Mouse (Mus musculus): ENCODE results near the gene Flrt1.

Flrt1 gene

GRCm38 (mm10) chr19:7105544-7105943 lies at the start of gene Flrt1:
TSS of gene Flrt1 (minus strand) at chr19:7105729.
- no peak for DNase-seq (ENCODE audit: low spot score in 2 of 2)

DNA sequence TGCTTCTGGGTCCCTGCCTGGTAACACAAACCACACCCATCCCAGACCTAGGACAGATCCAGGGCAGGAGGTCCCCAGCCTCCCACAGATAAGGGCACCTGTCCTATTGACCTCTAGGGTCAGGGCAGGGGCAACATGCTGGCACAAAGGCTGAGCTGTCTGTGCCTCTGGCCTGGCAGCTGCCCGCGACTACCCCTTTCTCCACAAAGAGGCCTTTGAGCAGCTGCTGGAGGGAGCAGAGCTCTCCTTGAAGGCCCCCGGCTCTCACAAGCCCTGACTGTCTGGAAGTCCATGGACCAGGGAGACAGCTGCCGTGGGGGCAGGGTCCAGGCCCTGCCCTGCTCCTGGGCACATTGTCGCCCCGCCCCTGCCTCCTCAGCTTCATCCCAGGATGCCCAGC lies 49.7 kb upstream of the Flrt1 start:
- DNase-seq (ENCODE audit: low spot score in 2 of 2) = no peak

GRCm38 (mm10) chr19:7153232-7153631 lies 47.7 kb upstream of the Flrt1 start:
- DNase-seq (ENCODE audit: low spot score in 2 of 2) = no peak

- no peak for DNase-seq (ENCODE audit: low spot score in 2 of 2)
These were observed 46.6 kb upstream of the Flrt1 start for GRCm38 (mm10) chr19:7151927-7152653.

- no peak for DNase-seq (ENCODE audit: low spot score in 2 of 2)
These were observed 45.9 kb upstream of the Flrt1 start for GRCm38 (mm10) chr19:7151300-7151926.

DNA sequence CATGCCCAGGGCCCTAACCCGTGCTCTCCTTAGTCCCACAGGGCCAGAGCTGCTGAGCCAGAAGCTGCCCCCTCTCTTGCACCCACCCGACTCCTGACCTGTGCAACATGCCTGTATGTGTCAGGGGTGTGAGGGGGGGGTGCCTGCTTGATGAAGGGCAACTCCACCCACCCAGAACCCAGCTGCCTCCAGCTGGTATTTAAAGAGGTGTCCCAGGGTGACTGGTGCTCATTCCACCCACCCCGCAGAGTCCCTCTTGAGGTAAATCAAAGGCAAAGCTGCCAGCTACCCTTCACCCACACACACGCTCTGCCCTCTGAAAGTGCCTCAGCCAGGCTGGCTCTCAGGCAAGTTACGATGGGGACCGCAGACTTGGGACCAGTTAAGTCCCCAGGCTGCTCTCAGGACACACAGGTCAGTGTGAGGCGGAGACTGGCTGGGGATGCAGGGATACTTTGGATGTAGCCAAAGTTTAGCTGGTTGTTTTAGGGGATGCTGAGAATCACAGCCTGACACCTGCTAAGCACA lies 43.7 kb upstream of the Flrt1 start:
- DNase-seq (ENCODE audit: low spot score in 2 of 2) = no peak

- no peak for DNase-seq (ENCODE audit: low spot score in 2 of 2)
These were observed 43.1 kb upstream of the Flrt1 start for GRCm38 (mm10) chr19:7148541-7149085.

GRCm38 (mm10) chr19:7148096-7148495 lies 42.6 kb upstream of the Flrt1 start:
- no peak for DNase-seq (ENCODE audit: low spot score in 2 of 2)

GRCm38 (mm10) chr19:7146376-7146775 lies 40.8 kb upstream of the Flrt1 start:
- no peak for DNase-seq (ENCODE audit: low spot score in 2 of 2)

DNA sequence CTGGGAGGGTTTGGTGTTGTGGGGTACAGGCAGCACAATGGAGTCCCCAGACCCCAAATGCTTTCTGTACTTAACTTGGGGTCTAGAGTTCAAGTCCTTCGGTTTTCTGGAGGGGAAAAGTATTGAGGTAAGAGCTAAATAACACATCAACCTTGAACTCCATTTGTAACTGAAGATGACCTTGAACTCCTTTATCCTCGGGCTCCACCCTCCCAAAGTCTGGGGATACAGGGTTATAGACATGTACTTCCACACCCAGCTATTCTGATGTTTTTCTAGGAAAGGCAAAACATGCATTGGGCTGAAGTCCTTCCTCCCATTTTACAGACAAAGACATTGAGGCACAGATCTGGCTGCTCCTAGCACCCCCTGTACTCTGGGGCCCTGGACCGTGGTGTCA lies 38.9 kb upstream of the Flrt1 start:
- DNase-seq (ENCODE audit: low spot score in 2 of 2) = no peak

GRCm38 (mm10) chr19:7143854-7144253 lies 38.3 kb upstream of the Flrt1 start:
- DNase-seq (ENCODE audit: low spot score in 2 of 2) = peak; percentile 32 to 47

DNA sequence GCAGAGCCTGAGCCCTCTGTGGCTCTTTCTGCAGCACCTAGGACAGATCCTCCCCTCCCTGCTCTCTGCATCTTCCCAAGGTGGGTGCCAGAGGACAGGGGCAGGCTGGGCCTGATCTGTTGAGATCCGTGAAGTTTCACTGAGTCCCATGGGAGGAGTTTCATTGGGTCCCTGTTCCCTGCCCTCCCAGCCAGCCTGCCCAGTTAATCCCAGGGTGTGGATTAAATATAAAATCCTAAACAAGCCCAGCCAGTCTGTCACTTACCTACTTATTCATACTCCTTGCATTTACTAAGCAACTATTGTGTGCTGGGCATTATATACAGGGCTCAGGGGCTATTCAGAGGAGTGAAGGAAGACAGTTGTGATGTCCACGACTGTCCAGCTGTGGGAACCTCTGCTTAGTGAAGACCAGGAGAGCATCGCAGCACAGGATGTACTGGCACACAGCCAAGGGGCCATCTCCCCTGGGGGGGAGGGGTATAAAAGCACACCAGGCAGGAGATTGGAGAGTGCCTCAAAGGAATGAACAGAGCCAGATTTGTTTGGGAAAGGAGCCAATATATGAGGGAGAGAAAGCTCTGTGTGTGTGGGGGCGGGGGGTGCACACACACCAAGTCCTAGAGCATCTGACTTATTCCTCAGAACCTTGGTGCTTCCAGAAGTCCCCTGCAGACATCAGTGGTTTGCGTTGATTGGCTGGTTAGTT lies 36.8 kb upstream of the Flrt1 start:
- DNase-seq (ENCODE audit: low spot score in 2 of 2) = no peak

GRCm38 (mm10) chr19:7140856-7141421 lies 35.4 kb upstream of the Flrt1 start:
- DNase-seq (ENCODE audit: low spot score in 2 of 2) = no peak

GRCm38 (mm10) chr19:7140373-7140772 lies 34.8 kb upstream of the Flrt1 start:
- no peak for DNase-seq (ENCODE audit: low spot score in 2 of 2)

DNA sequence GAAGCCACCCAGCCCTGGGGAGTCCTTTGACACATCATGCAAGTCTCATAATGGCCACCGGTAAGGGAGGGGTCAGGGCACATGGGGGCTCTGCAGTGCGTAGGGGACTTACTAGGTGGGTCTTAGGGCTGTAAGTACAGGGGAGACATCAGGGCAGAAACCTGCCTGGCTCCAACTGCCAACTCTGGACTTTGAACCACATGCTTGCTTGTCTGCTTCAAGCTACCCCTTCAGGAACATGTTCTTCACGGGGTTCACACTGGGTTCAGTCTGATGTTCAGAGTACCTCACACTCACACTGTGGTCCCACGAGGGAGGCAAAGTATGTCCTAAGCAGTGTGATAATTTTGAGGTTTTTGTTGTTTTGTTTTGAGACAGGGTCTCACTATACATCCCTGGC lies 33.8 kb upstream of the Flrt1 start:
- no peak for DNase-seq (ENCODE audit: low spot score in 2 of 2)

DNA sequence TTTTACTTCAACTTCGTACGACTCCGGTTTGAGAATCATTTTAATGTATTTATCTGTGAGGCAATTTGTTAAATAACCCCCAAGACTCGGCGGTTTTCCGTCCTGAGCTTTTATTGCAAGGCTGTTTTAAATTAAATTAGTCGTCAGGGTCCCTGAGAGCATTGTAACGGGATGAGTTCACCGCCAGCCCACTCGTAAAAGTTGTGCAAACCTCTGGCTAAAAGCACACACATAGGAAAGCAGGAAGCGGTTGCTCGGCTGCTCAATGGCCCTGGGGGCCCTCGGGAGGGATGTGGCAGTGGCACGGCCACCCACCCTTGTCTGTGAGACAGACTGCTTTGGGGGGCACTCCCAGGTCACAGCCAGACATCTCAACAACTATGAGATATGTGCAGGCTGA lies 32.8 kb upstream of the Flrt1 start:
- no peak for DNase-seq (ENCODE audit: low spot score in 2 of 2)

DNA sequence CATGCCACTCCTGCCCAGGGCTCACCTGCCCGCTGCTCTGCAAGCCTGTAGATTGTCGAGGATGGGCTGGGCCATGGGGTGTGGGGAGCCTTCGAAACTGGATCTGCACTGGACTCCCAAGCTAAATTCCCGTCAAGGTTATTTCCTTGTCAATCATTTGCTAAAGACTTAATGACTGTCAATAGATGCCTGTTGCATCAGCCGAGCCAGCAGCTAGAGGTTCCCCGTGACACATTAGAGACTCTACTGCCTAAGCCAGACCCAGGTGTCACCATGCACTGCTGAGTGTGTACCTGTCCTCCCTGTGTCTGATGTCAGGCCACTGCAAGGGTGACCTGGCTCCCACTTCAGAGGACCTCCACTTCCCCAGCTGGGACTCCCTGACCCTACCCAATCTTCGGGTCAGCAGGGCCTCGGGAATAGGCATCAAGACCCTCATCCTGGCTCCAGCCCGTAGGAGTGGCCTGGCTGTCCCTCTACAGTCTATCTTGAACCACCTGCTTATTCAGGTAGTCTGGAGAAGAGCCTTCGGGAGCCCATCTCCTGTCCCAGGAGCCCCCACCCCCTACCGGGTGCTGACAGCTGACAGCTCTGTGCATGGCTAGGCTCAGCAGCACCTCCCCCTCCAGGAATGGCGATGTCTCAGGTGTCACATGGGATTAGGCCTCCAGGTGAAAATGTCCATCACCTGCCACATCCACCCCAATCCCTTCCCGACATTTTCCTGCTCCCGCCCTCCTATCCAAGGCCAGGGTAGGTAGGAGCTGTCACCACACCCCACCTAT lies 31.4 kb upstream of the Flrt1 start:
- no peak for DNase-seq (ENCODE audit: low spot score in 2 of 2)

GRCm38 (mm10) chr19:7136016-7136415 lies 30.5 kb upstream of the Flrt1 start:
- DNase-seq (ENCODE audit: low spot score in 2 of 2) = no peak

DNA sequence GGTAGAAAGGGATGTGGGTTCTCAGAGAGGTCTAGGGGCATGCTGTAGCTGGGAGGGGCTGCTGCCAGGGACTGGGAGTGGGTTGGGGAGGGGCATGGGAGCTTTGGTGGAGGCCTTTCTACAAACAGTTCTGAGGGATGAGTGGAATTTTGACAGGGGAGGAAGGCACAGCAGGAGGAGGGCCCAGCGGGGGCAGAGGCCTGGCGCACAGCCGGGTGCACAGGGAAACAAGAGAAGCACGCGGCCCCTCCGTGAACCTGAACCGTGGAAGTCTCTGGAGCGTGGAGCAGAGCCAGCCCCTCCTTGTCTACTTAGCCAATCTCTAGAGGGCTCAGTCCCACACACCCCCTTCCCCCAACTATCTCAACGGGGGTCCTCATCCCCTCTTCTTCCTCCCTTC lies 30.0 kb upstream of the Flrt1 start:
- DNase-seq (ENCODE audit: low spot score in 2 of 2) = no peak

GRCm38 (mm10) chr19:7134631-7135091 lies 29.1 kb upstream of the Flrt1 start:
- no peak for DNase-seq (ENCODE audit: low spot score in 2 of 2)

DNA sequence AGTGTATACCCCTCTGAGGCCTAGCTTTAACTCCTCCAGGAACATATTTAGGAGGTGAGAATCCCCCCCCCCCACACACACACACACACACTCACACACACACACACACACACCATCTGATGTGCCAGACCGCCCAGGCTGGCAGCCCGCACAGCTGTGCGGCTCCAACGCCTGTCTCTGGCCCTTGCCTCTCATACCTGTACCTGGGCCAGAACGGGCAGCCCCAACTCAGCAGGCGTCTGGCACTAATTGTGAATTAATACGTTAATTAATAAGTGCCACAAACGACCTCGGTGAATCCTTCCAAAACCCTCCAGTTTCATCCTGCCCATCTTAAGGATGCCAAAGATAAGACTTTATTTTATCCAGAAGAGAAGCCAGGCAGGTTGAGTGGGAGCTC lies 27.9 kb upstream of the Flrt1 start:
- DNase-seq (ENCODE audit: low spot score in 2 of 2) = no peak

All from spleen, postnatal 14 days (tissue).